In the genomic region with DNA sequence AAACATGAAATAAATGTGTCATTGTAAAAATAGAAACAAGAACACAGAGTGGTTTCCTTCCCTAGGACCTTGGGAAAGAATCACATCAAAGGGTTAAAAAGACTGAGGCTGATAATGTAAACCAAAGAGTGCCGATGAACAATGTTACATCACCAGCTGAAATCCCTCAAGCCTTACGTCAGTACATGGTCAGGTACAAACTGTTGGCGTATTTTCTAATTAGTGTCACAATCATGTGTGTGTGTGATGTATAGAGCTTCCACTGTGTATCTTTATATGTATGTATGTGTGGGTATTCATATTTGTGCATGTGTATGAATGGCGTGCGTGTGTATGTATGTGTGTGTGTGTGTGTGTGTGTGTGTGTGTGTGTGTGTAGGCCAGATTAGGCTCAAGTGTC, we compare ENCODE assay signal across 34 mouse cellular contexts.
"Had no signal": no experiment of that assay in that cellular context is flagged by ENCODE, and none has a peak within 500 bp of the region (broad histone marks: within the 10 kb centered on the region; RNA-seq: fewer than 3 reads in every experiment).

No protein-coding gene starts in this region.

- ATAC-seq: hindbrain, embryonic 16.5 days; hindbrain, postnatal 0 days; inflammation-experienced regulatory T-cells, adult 6 months; intestine, embryonic 15.5 days; intestine, embryonic 16.5 days; intestine, postnatal 0 days had no signal

- H3K4me2 ChIP-seq: heart, embryonic 11.5 days; heart, embryonic 12.5 days; heart, embryonic 13.5 days; heart, embryonic 15.5 days; hindbrain, embryonic 12.5 days; hindbrain, embryonic 13.5 days; hindbrain, embryonic 14.5 days; hindbrain, embryonic 15.5 days; intestine, embryonic 15.5 days; kidney, embryonic 15.5 days had no signal

- H3K27me3 ChIP-seq: heart, embryonic 12.5 days; heart, embryonic 13.5 days; heart, embryonic 15.5 days; hindbrain, embryonic 12.5 days; hindbrain, embryonic 13.5 days; hindbrain, embryonic 15.5 days; intestine, embryonic 15.5 days; kidney, embryonic 15.5 days had no signal

- H3K27ac ChIP-seq: heart, embryonic 10.5 days; heart, embryonic 13.5 days; heart, embryonic 15.5 days; hindbrain, embryonic 10.5 days; hindbrain, embryonic 12.5 days; hindbrain, embryonic 13.5 days; hindbrain, embryonic 14.5 days; hindbrain, embryonic 15.5 days; hindbrain, postnatal 0 days; intestine, embryonic 15.5 days; kidney, embryonic 15.5 days; kidney, postnatal 0 days had no signal

- H3K9me3 ChIP-seq: heart, embryonic 10.5 days; heart, embryonic 13.5 days; heart, embryonic 15.5 days; hindbrain, embryonic 10.5 days; hindbrain, embryonic 13.5 days; hindbrain, embryonic 15.5 days; intestine, embryonic 15.5 days; kidney, embryonic 15.5 days had no signal

- DNase-seq: heart, postnatal 10 days; heart, postnatal 14 days; heart, postnatal 36 days; heart, postnatal 4 days; kidney, adult 11 months; kidney, adult 18-20 months; kidney, adult 2 months; kidney, adult 8-10 months; kidney, adult 9 months; kidney, postnatal 10 days; kidney, postnatal 14 days; kidney, postnatal 25 days; kidney, postnatal 36 days; kidney, postnatal 4 days; layer of hippocampus, adult 9-11 months; layer of hippocampus, postnatal 36 days had no signal

- H3K4me3 ChIP-seq: heart, embryonic 10.5 days; heart, embryonic 12.5 days; heart, embryonic 13.5 days; heart, embryonic 15.5 days; hindbrain, embryonic 10.5 days; hindbrain, embryonic 12.5 days; hindbrain, embryonic 13.5 days; hindbrain, embryonic 15.5 days; intestine, embryonic 15.5 days; kidney, embryonic 15.5 days had no signal

- H3K9ac ChIP-seq: heart, embryonic 12.5 days; heart, embryonic 13.5 days; heart, embryonic 15.5 days; hindbrain, embryonic 12.5 days; hindbrain, embryonic 13.5 days; hindbrain, embryonic 14.5 days; hindbrain, embryonic 15.5 days; intestine, embryonic 15.5 days; kidney, embryonic 15.5 days had no signal

- H3K4me1 ChIP-seq: heart, embryonic 10.5 days; heart, embryonic 12.5 days; heart, embryonic 13.5 days; heart, embryonic 15.5 days; hindbrain, embryonic 10.5 days; hindbrain, embryonic 12.5 days; hindbrain, embryonic 13.5 days; hindbrain, embryonic 15.5 days; intestine, embryonic 15.5 days; kidney, embryonic 15.5 days had no signal

- H3K36me3 ChIP-seq: heart, embryonic 10.5 days; heart, embryonic 12.5 days; heart, embryonic 13.5 days; heart, embryonic 15.5 days; hindbrain, embryonic 10.5 days; hindbrain, embryonic 12.5 days; hindbrain, embryonic 13.5 days; hindbrain, embryonic 15.5 days; intestine, embryonic 15.5 days; kidney, embryonic 15.5 days had no signal
